Mouse (Mus musculus) midbrain, embryonic 14.5 days (tissue): Measurements from ENCODE around the gene Fras1. TPM values are rescaled to one million over a fixed set of nuclear protein-coding genes. Genes with fewer than 3 reads are reported as not detected.
A peak's percentile ranks its signal among the peaks of the same experiment; 100 is the strongest.

Experiments used
- ATAC-seq: fragments of 200-750 bp; cut with Nextera tagmentation; 2 replicates; pipeline ENCODE4 v1.8.0; 2017; ENCODE audit warnings: moderate number of reproducible peaks, moderate library complexity; ENCODE audit not compliant: low FRiP score, low TSS enrichment
- DNase-seq: peaks from one replicate; pipeline ENCODE4 v3.0.0-alpha.2; 2015
- H3K27ac ChIP-seq: fragments of 300-500 bp; sonication (generic); replicated peaks from 2 replicates; pipeline ENCODE4 v1.5.1; 2014; ENCODE audit warnings: mild to moderate bottlenecking, low read depth, low read length, moderate library complexity
- H3K27me3 ChIP-seq: fragments of 300-500 bp; sonication (generic); 2 replicates; pipeline ENCODE4 v1.6.1; 2014; ENCODE audit warnings: low read length, control low read depth, mixed read lengths; ENCODE audit not compliant: control insufficient read depth, insufficient read depth
- H3K36me3 ChIP-seq: fragments of 300-500 bp; sonication (generic); 2 replicates; pipeline ENCODE4 v1.6.1; 2014; ENCODE audit warnings: low read length, control low read depth; ENCODE audit not compliant: control insufficient read depth, insufficient read depth
- H3K4me1 ChIP-seq: fragments of 300-500 bp; sonication (generic); 2 replicates; pipeline ENCODE4 v1.6.1; 2014; ENCODE audit warnings: mild to moderate bottlenecking, antibody characterized with exemption, low read length, control low read depth; ENCODE audit not compliant: control insufficient read depth, insufficient read depth
- H3K4me2 ChIP-seq: fragments of 300-500 bp; sonication (generic); 2 replicates; pipeline ENCODE4 v1.6.1; 2014; ENCODE audit warnings: mild to moderate bottlenecking, low read length, moderate library complexity
- H3K4me3 ChIP-seq: fragments of 300-500 bp; sonication (generic); replicated peaks from 2 replicates; pipeline ENCODE4 v1.5.1; 2014; ENCODE audit warnings: low read depth, low read length
- H3K9ac ChIP-seq: fragments of 300-500 bp; sonication (generic); replicated peaks from 2 replicates; pipeline ENCODE4 v1.6.1; 2014; ENCODE audit warnings: mild to moderate bottlenecking, low read length, moderate library complexity
- H3K9me3 ChIP-seq: fragments of 300-500 bp; sonication (generic); 2 replicates; pipeline ENCODE4 v1.6.1; 2016; ENCODE audit warnings: low read length, control low read depth, mixed read lengths; ENCODE audit not compliant: control insufficient read depth
- WGBS: fragments of 180-500 bp; shearing (Covaris S2); extraction: QIAGEN DNeasy Blood & Tissue Kit; methylation state at CpG from one replicate; pipeline ENCODE4 v1.1.7; 2014; 5-methylcytosine and 5-hydroxymethylcytosine counted together
- polyA plus RNA-seq: library from polyadenylated mRNA; unstranded; fragments of >200 nt; fragmentation: Nextera tagmentation; extraction: Ambion mirVana; gene quantifications from 2 replicates; pipeline ENCODE4 v1.2.1, GENCODE M21; 2014

Fras1 gene
- polyA plus RNA-seq, 1 experiment from 2014 or later: 7.8 TPM

GRCm38 (mm10) chr5:96590621-96591020 is 216.9 kb downstream of the Fras1 start:
- H3K27ac ChIP-seq: no peak overlapping the region
- 90% methylated on average over 6 of the region's 6 CpGs for WGBS
- H3K27me3 ChIP-seq: no peaks in the 10 kb centered on the region
- no peaks in the 10 kb centered on the region for H3K36me3 ChIP-seq
- ATAC-seq (no peak), DNase-seq (no peak)
- H3K4me1 ChIP-seq: no peaks in the 10 kb centered on the region
- no peak overlapping the region for H3K4me2 ChIP-seq
- H3K9me3 ChIP-seq: no peaks in the 10 kb centered on the region
- no peak overlapping the region for H3K9ac ChIP-seq
- no peak overlapping the region for H3K4me3 ChIP-seq

DNA sequence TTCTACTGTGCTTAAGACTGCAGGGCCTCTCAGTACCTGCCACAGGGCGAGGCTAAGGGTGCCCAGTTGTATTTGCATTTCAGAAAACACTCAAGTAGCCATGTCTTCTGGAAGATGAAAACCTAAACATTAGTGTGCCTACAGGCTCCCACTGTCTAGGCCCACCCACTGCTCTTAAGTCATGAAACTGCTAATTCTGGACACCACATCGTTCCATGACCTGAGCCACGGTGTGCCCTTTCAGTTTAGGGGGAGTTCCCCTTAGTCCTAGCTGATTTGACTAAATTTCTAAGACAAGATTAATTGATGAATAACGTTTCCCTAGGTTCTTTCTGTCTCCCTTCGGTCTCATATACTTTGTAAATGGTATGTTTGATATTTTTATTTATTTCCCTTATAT is 222.0 kb downstream of the Fras1 start:
- no peaks in the 10 kb centered on the region for H3K36me3 ChIP-seq
- H3K27me3 ChIP-seq: no peaks in the 10 kb centered on the region
- DNase-seq (no peak), ATAC-seq (no peak)
- H3K9me3 ChIP-seq: no peaks in the 10 kb centered on the region
- no peak overlapping the region for H3K4me2 ChIP-seq
- no peak overlapping the region for H3K9ac ChIP-seq
- no peaks in the 10 kb centered on the region for H3K4me1 ChIP-seq
- no peak overlapping the region for H3K4me3 ChIP-seq
- H3K27ac ChIP-seq: no peak overlapping the region
- WGBS: 90% methylated on average over 5 of the region's 5 CpGs

DNA sequence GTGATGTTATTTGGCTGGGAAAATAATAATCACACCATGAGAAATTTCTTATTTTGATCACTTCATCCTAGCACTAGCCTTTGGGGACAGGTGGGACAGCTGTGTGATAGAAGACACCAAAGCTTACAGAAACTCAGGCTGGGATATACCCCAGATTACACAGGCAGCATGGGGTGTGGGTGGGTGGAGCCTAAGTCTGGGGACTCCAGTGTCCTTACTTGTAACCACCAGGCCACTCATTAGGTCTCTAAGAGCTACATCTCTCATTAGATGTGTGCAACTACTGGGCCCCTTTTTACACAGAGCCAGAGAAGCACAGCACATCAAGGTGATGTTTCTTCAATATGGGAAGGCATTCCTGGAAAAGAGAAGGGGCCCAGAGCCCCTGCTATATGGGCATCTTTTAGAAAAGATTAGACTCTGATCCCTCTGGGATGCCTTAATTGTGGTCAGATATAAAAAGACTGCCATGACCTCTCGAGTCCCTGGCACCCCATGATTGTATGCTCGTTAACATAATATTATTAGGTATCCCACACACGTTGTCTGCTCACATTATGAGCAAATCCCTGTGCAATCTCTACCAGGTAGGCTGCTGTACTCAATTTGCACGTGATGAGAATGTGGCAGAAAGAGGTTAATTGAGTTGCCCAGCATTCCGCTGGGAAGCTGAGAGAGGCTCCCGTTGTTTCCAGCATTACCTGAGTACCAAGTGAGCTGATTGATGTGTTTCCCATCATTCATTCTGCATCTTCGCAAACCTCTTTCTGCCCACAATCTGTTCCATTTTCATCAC is 230.4 kb downstream of the Fras1 start:
- H3K4me1 ChIP-seq: no peaks in the 10 kb centered on the region
- no peak overlapping the region for H3K9ac ChIP-seq
- H3K4me3 ChIP-seq: no peak overlapping the region
- H3K36me3 ChIP-seq: no peaks in the 10 kb centered on the region
- no peak overlapping the region for H3K27ac ChIP-seq
- 59% methylated on average over 7 of the region's 7 CpGs for WGBS
- H3K9me3 ChIP-seq: no peaks in the 10 kb centered on the region
- H3K4me2 ChIP-seq: no peak overlapping the region
- no peaks in the 10 kb centered on the region for H3K27me3 ChIP-seq
- ATAC-seq (no peak), DNase-seq (peak; percentile 46)

DNA sequence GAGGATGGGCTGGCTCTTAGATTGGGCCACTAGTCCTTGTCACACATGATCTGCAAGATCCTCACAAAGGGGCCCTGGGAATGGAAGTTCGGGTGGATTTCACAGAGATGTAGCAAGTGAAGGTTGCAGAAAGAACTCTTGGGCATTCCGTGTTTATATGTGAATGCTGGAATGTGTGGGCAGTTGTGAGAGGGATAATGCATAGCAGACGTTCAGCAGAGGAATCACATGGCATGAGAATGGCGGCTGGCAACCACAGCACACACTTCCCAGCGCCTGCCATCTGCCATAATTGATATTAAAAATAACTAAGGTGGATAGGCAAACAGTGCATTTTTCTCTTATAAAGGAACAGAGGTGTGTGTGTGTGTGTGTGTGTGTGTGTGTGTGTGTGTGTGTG is 234.3 kb downstream of the Fras1 start:
- Histone ChIP-seq H3K9ac (no peak overlapping the region), H3K27ac (no peak overlapping the region), H3K4me3 (no peak overlapping the region), H3K4me1 (no peaks in the 10 kb centered on the region), H3K36me3 (no peaks in the 10 kb centered on the region), H3K27me3 (no peaks in the 10 kb centered on the region), H3K4me2 (no peak overlapping the region), H3K9me3 (no peaks in the 10 kb centered on the region)
- ATAC-seq (no peak), DNase-seq (no peak)
- 88% methylated on average over 5 of the region's 5 CpGs for WGBS

DNA sequence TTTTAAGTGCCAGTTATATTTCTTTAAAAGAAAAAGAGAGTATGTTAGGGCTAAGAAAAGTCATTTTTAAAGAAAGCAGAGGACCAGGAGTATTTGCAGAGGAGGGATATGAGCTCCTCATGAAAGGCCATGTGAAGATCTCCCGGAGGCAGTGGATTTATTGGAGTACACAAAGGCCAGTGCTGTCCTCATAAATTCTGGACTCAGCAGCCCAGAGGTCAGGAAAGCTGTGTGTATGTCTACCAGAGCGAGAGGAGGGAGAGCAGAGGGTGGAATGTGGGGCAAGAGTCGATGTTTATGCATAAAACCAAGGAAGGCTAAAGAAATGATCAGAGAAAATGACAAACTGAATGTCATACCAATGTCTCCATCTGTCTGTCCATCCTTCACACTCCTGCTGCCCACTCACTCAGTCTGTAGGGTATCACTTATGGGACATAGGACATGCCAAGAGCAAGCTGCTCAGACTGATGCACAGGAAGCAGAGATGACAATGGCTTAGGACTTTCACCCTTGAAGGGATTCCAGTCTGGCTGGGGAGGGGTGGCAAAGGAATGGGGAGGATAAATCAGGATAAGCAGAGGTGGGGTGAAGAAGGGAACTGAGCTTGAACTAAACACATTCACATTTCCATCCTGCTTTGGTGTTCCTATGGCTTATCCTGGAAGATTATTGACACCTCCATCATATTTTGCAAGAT is 235.0 kb downstream of the Fras1 start:
- H3K4me3 ChIP-seq: no peak overlapping the region
- H3K27ac ChIP-seq: no peak overlapping the region

GRCm38 (mm10) chr5:96612077-96612476 is 238.3 kb downstream of the Fras1 start:
- Histone ChIP-seq H3K27ac (no peak overlapping the region), H3K4me2 (no peak overlapping the region), H3K4me1 (no peaks in the 10 kb centered on the region), H3K36me3 (no peaks in the 10 kb centered on the region), H3K9me3 (no peaks in the 10 kb centered on the region), H3K4me3 (no peak overlapping the region), H3K27me3 (no peaks in the 10 kb centered on the region), H3K9ac (no peak overlapping the region)
- ATAC-seq (no peak), DNase-seq (no peak)
- 89% methylated on average over 10 of the region's 10 CpGs for WGBS

More for the DNA sequence above, 235.0 kb downstream of the Fras1 start:
- ATAC-seq: no peak
- H3K9ac ChIP-seq: no peak overlapping the region
- 84% methylated on average over 3 of the region's 3 CpGs for WGBS
- no peaks in the 10 kb centered on the region for H3K4me1 ChIP-seq
- no peaks in the 10 kb centered on the region for H3K36me3 ChIP-seq
- no peaks in the 10 kb centered on the region for H3K27me3 ChIP-seq
- no peak for DNase-seq
- no peak overlapping the region for H3K4me2 ChIP-seq
- H3K9me3 ChIP-seq: no peaks in the 10 kb centered on the region

- Histone ChIP-seq H3K27me3 (no peaks in the 10 kb centered on the region), H3K4me3 (no peak overlapping the region), H3K9ac (no peak overlapping the region), H3K27ac (no peak overlapping the region), H3K4me2 (no peak overlapping the region), H3K36me3 (no peaks in the 10 kb centered on the region), H3K9me3 (no peaks in the 10 kb centered on the region), H3K4me1 (no peaks in the 10 kb centered on the region)
- DNase-seq (no peak), ATAC-seq (no peak)
- 90% methylated on average over 6 of the region's 6 CpGs for WGBS
Observed at GRCm38 (mm10) chr5:96616954-96617646, 243.3 kb downstream of the Fras1 start.

DNA sequence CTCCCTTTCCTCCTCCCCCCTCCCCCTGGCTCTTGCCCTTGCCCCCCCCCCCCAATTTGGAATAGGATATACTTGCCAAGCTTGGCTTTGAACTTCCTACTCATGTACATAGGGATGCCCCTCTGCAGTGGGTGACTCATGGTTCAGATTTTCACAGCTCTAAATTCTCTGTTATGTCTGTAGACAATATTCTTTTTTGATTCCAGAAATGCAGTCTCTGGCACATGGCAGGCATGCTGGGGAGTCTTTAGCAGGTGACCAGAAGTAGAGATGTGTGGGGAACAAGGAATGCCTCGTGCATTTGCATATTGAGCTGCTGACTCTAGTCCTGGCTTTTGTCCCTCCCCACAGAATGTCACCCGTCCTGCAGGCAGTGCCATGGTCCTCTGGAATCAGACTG is 244.3 kb downstream of the Fras1 start:
- H3K27ac ChIP-seq: no peak overlapping the region
- H3K4me3 ChIP-seq: no peak overlapping the region
- no peaks in the 10 kb centered on the region for H3K27me3 ChIP-seq
- H3K4me1 ChIP-seq: no peaks in the 10 kb centered on the region
- no peaks in the 10 kb centered on the region for H3K36me3 ChIP-seq
- no peaks in the 10 kb centered on the region for H3K9me3 ChIP-seq
- H3K9ac ChIP-seq: no peak overlapping the region
- H3K4me2 ChIP-seq: no peak overlapping the region
- 44% methylated on average over 2 of the region's 2 CpGs for WGBS
- DNase-seq (no peak), ATAC-seq (no peak)
